Mouse (Mus musculus) embryonic fibroblast, embryonic 13.5 days (primary cell): ENCODE measurements around the gene Smyd2. TPM values are rescaled to one million over a fixed set of nuclear protein-coding genes. Genes with fewer than 3 reads are reported as not detected.

Experiments
- H3K27ac ChIP-seq: 2 replicates; pipeline ENCODE4 v1.5.1; 2012; ENCODE audit warnings: low read length, control low read depth, inconsistent platforms; ENCODE audit not compliant: insufficient read depth
- H3K4me1 ChIP-seq: 2 replicates; pipeline ENCODE4 v1.6.1; 2011; ENCODE audit warnings: low read length; ENCODE audit not compliant: control insufficient read depth, insufficient read depth
- H3K4me3 ChIP-seq: 2 replicates; pipeline ENCODE4 v1.5.1; 2011; ENCODE audit warnings: mild to moderate bottlenecking, control low read depth, low read length; ENCODE audit not compliant: insufficient read depth
- CTCF ChIP-seq: IDR thresholded peaks from 2 replicates; pipeline ENCODE4 v1.5.1; 2011; ENCODE audit warnings: mild to moderate bottlenecking, control low read depth, low read length, moderate library complexity, borderline replicate concordance; ENCODE audit not compliant: insufficient read depth
- POLR2A ChIP-seq: IDR thresholded peaks from 2 replicates; pipeline ENCODE4 v1.6.1; 2011; ENCODE audit warnings: low read depth, mild to moderate bottlenecking, control low read depth, low read length, moderate library complexity
- polyA plus RNA-seq: library from polyadenylated mRNA; stranded (reverse); fragments of >200 nt; gene quantifications from 2 replicates; pipeline ENCODE4 v1.2.4, GENCODE M21; 2011; ENCODE audit warnings: low read depth; ENCODE audit not compliant: missing spikeins, insufficient read length

The Smyd2 gene
- polyA plus RNA-seq, 1 experiment: 47.4 TPM

DNA sequence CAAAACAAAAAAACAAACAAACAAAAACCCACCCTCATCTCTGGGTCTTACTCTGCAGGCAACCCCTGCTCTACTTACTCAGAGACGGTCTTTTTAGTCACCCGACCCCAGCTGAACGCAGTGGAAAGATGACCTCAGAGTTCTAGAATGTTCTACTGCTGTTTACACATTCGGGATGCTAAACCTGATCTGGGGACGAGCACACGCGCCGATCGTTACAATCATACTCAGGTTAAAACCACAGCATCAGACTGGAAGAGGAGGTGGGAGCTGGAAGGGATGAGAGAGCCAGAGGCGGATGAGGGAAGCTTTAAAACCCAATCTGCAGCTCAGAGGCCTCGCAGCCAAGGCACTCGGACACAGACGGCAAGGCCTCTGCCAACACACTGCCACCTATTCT, 23.5 kb downstream of the Smyd2 start:
- H3K4me1 ChIP-seq: no peaks in the 10 kb centered on the region
- no peak overlapping the region for H3K27ac ChIP-seq
- TF ChIP-seq POLR2A: no peak
- no peak for TF ChIP-seq CTCF
- no peak overlapping the region for H3K4me3 ChIP-seq

DNA sequence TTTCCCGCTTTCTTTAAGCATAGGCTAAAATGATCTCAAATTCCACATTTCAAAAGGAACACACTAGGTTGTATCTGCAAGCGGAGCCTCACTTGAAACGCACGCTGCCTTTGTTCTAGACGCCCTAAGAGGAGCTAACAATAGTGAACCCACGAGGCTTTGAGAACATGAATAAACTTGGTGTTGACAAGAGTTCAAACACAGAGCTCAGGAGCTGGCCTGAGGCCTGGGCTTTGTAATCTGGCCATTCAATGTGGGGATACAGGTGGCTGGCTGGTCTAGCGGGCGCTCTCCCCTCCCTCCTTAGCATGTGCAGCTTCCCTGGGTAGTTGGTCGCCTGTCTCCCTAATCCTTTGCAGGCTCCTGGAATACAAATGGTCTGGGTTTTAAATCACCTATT, 24.3 kb downstream of the Smyd2 start:
- Histone ChIP-seq H3K27ac (no peak overlapping the region), H3K4me1 (no peaks in the 10 kb centered on the region), H3K4me3 (no peak overlapping the region)
- TF ChIP-seq POLR2A (no peak), CTCF (no peak)

DNA sequence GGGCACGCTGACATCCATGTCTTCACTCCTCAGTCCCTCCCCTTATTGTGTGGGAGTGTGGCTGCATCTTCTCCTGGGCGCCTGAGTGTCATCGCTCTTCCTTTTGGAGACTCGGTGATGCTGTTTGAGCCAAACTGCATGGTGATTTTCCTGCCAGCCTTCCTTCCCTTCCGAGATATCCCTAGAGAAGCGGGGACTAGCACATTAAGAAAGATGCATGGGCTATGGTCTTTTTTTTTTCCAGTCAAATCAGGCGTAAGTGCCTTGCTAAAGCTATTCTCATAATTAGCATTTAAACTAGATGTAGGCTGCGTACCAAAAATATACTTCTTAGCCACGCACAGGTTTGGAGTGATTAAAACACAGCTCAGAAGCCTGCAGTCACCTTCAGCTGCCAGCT, 28.0 kb downstream of the Smyd2 start:
- Histone ChIP-seq H3K27ac (no peak overlapping the region), H3K4me3 (no peak overlapping the region), H3K4me1 (no peaks in the 10 kb centered on the region)
- no peak for TF ChIP-seq CTCF
- no peak for TF ChIP-seq POLR2A

DNA sequence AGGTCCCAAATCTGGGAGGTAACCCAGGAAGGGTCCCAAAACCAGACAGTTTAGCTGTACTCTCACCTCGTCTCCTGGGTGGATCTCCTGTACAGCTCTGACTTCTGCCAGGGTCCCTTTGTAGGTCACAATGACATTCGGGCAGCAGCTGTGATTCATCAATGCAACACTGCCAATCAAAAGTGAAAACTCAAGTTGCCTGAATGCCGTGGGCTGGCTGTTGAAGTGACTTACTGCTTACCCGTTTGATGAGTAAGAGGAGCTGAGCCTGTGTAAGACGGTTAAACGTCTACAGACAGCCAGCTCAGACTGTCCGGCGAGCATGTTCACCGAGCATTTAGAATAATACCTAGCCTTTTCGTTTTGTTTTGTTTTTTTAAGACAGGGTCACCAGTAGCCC, 33.4 kb downstream of the Smyd2 start:
- Histone ChIP-seq H3K4me1 (no peaks in the 10 kb centered on the region), H3K4me3 (no peak overlapping the region)
- TF ChIP-seq CTCF: no peak

DNA sequence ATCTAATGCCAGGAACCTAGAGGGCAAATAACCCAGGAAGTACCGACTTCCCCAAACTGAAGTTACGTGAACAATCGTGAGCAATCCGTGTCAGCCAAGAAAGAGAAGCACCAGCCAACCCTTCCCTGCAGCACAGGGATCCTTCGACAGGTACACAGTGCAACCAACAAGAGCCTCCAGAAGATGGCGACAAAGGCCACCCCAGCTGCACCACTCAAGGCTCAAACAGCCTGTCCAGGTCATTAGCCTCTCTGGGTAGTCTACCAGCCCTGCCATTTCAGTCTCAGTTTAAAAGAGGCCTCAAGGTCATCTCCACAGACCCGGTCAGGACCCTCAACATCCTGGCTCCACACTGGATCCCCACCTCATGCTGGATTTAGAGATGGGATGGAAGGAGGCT, 34.6 kb downstream of the Smyd2 start:
- H3K4me1 ChIP-seq: no peaks in the 10 kb centered on the region

More for the DNA sequence above, 33.4 kb downstream of the Smyd2 start:
- H3K27ac ChIP-seq: peak overlapping the region; percentile 38

DNA sequence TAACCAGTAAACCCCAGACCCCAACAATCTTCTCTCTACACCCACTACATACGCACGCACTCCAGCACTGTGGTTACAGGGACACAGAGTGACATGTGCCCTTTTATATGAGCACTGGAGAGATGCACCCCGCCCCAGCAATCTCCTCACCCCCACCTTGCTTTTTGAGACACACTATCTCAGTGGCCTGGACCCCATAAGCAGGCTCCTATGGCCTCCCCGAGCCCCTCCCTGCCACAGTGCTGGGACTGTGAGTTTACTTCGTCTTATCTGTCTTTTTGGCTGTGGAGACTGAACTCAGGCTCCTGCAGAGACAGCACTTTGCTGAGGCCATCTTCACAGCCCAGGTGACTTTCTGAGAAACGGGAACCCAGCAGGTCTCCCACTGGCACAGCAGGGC, 36.2 kb downstream of the Smyd2 start:
- no peak overlapping the region for H3K27ac ChIP-seq
- no peaks in the 10 kb centered on the region for H3K4me1 ChIP-seq
- no peak overlapping the region for H3K4me3 ChIP-seq
- TF ChIP-seq CTCF: no peak
- TF ChIP-seq POLR2A: no peak

More for the DNA sequence above, 34.6 kb downstream of the Smyd2 start:
- H3K27ac ChIP-seq: no peak overlapping the region
- TF ChIP-seq CTCF (peak; percentile 83), POLR2A (no peak)
- no peak overlapping the region for H3K4me3 ChIP-seq

DNA sequence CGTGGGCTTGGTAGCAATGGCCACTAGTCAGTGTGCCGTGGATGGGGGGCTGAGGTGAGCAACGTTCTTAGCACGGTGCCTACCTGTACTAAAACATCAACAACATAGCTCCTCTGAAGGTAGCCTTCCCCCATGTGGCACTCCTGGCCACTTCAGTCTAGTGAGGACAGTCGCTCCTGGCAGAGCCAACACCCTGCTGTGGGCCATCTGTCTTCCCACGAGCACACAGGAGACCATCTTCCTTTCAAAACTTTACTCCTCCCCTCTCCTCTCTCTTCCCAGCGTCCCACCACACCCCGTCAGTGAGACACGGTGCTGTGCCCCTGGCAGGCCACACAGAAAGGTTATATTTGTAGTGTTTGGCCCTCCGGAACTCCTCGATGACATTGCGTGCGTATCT, 37.2 kb downstream of the Smyd2 start:
- TF ChIP-seq POLR2A (no peak), CTCF (no peak)
- Histone ChIP-seq H3K4me1 (no peaks in the 10 kb centered on the region), H3K4me3 (no peak overlapping the region), H3K27ac (no peak overlapping the region)

DNA sequence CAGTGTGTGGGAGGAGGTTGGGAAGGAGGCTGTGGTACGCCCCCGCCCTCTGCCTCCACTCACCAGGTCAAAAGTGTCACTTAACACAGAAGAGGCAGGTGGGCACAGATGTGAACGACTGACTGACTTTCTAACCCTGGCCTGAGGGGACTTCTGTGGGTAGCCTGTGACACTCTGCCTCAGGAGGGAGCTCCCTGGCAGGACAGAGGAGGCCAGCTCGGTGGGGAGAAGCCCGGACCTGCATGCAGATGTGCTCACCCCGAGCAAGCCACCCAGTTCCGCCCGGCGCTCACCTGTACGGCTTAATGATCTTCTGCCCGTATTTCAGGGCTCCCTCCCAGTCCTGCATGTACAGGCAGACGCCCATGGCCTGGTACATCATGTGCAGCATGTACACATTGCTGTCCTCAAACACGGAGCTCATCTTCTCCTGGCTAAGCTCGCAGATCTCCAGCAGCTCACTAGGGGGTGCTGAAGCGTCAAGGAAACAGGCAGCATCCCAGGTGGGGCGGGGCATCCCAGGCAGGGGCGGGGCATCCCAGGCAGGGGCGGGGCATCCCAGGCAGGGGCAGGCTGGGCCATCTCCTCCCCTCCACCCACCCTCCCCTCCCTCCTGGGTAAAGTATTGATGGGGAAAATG, 38.5 kb downstream of the Smyd2 start:
- no peak overlapping the region for H3K27ac ChIP-seq

DNA sequence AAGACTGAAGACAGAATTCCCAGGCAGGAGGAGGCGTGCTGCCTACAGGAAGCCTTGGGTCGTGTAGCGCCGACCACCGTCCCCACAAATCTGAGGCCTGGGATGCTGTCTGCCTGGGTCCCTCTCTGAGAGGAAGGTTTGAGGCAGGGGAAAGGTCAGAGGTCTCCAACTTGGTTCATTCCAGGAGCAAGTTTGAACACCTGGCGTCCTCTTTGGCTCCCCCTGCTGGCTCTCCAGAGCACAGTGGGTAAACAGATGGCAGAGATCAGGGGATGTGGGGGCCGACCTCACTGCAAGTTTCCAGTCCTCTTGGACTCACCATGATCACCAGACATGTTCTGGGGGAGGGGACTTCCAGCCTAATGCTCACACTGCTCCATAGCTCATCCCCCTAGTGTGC, 39.3 kb downstream of the Smyd2 start:
- Histone ChIP-seq H3K27ac (no peak overlapping the region), H3K4me1 (no peaks in the 10 kb centered on the region), H3K4me3 (no peak overlapping the region)
- TF ChIP-seq POLR2A (no peak), CTCF (peak; percentile 43; the same call in 1 of the 2 replicates)

More for the DNA sequence above, 38.5 kb downstream of the Smyd2 start:
- Histone ChIP-seq H3K4me3 (no peak overlapping the region), H3K4me1 (no peaks in the 10 kb centered on the region)
- peak; percentile 55; the same call in 1 of the 2 replicates for TF ChIP-seq CTCF
- no peak for TF ChIP-seq POLR2A

DNA sequence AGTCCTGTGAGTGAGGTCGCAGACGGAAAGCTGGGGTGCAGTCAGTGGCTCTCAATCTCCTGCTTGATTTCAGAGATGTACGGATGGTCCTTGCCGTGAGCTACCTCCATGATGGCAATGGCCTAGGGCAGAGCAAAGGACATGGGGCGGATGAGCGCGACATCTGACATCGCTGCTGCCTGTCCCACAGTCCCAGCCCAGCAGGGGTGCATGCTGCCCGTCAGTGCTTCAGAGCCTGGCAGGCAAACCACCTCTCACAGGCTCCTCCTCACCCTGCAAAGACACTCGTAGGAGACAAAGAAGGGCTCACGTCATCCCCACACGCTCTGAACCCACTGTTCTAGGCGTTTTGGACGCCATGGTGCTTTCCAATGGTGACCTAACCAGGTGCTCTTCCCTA, 41.4 kb downstream of the Smyd2 start:
- TF ChIP-seq CTCF (no peak), POLR2A (no peak)
- Histone ChIP-seq H3K4me1 (0 out of 2 replicates have a peak, but pooled peaks cover 2% of the 10 kb centered on the region), H3K4me3 (no peak overlapping the region), H3K27ac (no peak overlapping the region)

DNA sequence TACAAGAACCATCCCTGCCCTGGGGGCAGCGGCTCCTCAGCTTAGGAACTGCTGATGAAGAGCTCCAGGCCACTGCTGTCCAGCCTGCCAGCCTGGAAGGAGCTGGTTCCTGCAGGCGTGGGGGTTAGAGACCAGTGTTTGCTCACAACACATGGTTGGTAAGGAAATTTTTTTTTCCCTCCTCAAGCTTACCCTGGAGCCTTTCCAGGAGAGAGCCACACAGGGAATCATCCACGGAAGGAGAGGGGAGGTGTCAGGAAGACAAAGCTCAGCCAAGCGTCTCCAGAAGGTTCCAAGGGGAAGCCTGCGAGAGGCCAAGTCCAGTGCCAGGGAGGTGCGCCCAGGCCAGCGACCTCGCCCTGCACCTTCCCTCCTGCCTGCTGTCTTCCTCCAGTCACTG, 42.2 kb downstream of the Smyd2 start:
- H3K27ac ChIP-seq: no peak overlapping the region
- H3K4me3 ChIP-seq: no peak overlapping the region
- peaks cover 9% of the 10 kb centered on the region; the same call in 1 of the 2 replicates for H3K4me1 ChIP-seq
- no peak for TF ChIP-seq POLR2A
- TF ChIP-seq CTCF: no peak
